Mouse (Mus musculus): ENCODE measurements at regions not wholly inside any gene's neighbourhood (a gene's known extent, or its start where the extent isn't known, plus 50 kb on each side); places are given as distances from the start of the nearest gene placed in this dataset.

DNA sequence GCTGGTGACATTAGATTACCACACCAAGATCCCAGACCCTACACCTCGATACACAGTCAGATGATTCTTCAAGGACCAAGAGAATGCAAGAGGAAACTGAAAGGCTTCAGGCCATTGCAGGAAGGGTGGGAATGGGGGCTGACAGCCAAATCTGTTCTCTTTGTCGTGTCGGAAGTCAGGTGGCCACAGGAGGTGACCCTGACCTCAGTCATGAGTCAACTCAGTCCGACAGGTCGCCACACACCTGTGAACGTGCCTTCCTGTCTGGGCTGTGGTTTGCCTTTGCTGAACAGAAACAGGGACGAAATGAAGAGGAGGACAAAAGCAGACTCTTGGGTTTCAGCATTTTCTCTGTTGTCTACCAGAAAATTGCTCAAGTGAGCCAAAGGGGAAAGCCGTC lies 318.3 kb upstream of the Gm26657 start:
- DNase-seq = no peak

DNA sequence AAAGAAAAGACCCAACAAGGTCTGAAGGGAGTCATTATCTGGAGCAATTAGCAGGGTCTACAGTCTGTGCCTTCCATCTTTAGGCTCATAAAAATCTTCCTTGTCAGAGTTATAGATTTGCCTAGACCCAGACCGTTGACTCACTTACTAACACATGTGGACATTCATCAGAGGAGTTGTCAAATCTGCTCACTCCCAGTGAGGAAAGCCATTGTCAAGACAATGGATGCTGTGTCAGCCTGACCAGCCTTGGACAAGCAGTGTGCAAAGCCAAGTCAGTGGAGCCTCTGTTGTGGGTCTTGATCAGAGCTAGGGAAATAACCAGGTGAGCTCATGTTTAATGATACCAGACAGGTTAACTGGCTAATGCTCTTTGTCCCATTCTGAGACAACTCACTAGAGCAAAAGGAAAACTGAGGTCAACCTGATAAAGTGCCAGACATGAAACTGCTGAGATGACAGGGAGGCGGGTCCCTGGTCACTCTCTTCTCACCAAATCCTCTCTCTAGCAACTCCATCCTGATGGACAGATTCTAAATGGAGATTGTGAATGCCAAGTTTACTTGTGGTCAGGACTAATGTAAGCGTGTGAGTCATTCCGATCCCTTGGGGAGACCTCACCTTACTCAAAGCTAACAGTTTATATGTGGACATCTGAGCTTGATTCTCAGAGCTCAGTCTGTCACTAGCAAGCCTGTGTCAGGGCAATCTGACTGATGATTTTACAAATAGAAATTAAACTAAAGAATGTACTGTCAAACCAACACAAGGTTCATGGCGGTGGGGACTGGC lies 320.6 kb upstream of the Gm26657 start:
- DNase-seq = no peak

DNA sequence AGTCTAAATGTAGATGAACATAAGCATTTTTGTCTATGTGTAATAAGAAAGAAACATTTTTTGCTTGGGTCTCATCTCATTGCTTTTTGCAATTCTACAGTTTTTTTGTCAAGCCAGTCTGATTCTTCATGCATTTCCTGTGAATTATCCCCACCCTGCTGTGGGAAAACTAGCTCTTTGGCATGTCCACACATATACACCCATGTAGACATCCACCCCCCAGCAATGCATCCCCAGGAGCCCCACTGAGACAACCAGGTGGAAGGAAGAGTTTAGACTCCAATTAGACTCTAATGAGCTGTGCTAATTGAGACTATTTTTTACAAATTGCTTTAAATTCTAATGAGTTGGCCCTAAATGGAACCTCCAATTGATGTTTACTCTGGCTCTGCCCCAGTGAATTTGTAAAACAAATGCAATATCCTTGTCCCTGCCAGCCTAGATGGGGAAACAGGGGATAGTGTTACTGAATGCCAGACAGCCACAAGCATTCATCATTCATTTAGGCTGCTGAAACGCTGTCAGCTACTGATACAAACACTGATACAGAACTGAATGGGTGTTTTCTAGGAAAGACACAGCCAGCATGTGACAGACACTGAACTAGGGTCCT lies 328.7 kb upstream of the Gm26657 start:
- DNase-seq = no peak

DNA sequence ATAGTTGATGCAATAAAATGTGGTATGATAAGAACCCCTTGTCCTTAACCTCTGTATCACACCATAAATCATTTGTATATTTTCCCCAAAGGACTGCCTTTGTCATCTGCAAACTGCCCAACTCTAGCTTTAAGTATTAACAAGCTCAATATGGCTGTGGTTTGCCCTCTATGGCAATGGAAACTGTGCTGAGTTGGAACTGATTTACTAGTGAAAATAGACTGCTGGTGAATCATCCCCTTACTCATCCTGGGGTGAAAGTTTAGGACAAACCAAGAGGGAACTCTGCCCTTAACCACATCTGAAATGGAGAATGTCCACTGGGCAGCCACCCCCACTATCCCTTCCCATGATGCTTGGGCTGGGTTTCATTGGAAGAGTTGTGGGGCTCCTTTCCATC lies 346.1 kb upstream of the Gm26657 start:
- no peak for DNase-seq

DNA sequence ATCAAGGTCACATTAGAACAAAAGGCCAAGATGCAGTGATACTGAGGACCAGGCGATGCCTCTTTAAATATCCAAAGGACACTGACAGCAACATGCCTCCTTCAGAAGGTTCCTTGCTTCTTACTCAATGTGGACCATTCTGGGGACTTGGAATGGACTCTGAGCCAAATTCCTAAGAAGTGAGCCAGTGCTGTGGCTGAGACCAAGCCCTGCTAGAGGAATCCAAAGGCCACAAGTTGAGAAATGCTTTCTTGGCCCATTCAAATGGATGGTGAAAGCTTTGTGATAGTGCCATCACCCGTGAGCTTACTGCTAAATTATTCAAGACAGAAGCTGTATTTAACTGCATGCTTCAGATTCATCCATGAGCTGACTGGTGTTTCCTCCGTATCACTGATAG lies 352.8 kb upstream of the Gm26657 start:
- no peak for DNase-seq

DNA sequence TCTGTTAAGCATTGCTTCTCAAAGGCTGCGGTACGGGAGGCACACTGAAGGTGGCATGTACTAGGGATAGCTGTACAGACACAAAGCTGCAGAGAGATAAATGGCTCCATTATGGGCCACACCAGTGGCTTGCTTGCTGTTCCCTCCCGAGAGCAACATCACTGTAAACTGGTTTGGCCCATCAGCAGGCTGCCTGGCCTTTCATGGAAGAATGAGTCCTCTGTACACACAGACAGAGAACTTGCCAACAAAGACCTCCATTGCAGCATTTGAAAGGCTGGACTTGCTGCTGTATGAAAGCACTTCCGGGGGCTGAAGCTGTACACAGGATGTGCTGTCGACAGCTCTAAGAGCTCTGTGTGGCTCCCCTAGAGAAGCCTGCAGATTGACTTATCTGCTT lies 364.1 kb upstream of the Gm26657 start:
- no peak for DNase-seq

DNA sequence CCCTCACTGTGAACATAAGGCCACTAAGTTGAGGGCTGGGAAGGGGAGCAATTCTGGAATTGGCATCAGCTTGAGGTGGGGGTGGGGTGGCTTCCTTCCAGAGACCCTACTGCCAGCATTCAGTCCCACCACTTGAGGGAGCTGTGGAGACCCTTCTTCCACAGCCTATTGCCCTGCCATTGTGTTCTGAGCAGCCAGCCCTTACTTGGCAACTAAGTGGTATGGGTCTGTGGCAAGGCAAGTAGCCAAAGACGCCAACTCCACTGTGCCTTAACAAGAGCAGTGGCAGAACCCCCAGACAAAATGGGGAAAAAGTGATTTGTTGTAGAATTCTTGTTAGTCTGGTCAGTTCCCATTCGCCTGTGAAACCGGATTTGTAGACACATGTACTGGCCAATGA lies 365.4 kb upstream of the Gm26657 start:
- DNase-seq = no peak

DNA sequence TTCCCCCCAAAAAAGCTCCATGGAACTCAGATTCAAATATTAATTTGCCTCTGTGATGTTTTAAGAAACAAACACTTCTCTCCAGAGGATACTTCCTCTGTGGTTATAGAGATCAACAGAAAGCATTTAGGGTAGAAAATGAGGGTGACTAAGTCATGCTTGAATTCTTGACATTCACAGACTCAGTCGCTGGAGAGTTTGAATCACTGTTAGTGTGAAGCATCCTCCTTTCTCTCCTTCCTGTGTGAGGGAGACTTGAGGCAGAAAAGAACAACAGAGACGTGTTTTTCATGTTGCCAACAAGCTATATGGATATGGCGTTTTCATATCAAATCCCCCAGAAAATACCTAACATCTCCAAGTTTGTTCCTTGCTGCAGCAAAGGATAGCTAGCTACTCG lies 366.1 kb upstream of the Gm26657 start:
- no peak for DNase-seq

DNA sequence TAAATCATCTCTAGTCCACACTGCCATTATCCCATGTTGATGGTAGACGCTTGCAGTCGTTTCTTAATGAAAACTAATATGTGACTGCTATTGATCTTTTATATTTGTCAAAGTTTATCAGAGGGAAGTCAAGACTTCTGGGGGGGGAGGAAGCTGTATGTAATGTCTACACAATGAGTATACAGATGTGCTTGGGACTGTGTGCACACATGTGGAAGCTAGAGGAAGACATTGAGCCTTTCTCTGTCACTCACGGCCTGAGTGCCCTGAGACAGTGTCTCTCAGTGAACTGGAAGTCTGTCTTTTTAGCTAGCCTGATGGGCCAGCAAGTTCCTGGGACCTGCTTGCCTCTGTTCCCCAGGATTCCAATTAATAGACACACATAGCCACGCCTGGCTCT lies 366.7 kb upstream of the Gm26657 start:
- DNase-seq = no peak

DNA sequence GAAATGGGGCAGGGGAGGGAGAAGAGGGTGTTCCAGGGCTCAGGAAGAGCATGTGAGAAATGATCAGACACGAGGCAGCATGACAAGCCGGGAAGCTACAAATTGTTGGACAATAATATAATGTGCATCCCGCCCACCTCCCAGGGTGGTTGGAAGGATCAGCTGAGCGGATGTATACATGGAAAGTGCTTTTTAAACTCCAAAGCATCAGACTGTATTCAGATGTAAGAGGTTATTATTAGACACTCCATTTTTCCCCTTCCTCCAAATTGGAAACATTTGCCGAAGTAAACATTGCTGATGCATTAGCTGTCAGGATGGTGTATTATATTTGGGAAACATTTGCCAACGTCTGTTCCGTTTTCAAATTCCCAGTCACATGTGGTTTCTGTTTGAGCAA lies 367.2 kb upstream of the Gm26657 start:
- DNase-seq = no peak

DNA sequence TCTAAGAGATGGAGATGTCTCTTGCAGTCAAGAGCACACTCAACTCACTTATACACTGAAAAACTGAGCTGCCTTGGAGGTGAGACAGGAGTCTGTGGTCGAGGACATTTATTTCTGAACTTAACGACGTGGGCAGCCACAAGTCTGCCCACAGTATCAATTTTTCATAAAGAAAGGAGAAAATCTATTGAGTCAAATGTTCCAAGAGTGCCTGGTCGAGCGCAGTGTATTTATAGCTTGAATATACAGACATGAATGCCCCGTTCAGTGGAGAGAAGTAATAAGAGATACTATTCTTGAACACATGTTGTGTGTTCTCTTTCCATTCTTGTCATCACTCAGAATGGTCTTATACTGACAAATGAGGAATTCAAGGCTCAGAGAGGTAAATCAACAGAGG lies 375.3 kb upstream of the Gm26657 start:
- no peak for DNase-seq

DNA sequence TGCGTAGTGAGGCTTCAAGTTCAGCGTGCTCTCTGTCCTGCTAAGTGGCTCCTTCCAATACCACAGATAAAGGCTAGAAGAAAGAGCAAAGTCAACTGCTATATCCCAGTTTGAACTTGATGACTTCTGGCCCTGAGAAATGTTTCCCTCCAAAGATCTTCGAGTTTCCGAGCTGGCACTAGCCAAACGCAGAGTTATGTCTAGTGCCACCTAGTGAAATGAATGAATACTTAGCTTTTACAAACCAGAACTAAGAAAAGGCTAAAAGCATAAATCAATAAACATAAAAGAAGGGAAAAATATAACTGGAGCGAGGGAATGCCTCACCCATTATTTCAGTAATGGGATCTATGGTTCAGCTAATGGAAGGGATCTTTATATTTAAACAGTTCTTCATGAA lies 377.7 kb upstream of the Gm26657 start:
- DNase-seq = peak; percentile 13

DNA sequence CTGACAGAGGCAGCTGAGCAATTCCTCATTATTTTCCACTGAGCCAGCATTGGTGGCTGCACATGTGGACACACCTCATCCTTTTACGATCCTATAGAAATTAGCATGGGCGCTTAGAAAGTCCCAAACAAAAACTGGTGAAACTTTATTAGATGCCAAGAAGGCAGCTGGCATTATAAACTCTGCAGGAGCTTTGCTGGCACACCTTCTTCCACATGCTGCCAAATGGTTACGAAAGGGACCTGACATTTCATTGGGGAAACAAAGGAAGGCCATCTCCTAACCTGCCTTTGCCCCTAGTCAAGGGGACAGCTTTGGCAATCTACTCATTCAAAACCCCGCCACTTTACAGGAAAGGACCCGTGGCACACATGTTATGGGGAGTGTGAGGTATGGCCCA lies 390.7 kb upstream of the Gm26657 start:
- no peak for DNase-seq

DNA sequence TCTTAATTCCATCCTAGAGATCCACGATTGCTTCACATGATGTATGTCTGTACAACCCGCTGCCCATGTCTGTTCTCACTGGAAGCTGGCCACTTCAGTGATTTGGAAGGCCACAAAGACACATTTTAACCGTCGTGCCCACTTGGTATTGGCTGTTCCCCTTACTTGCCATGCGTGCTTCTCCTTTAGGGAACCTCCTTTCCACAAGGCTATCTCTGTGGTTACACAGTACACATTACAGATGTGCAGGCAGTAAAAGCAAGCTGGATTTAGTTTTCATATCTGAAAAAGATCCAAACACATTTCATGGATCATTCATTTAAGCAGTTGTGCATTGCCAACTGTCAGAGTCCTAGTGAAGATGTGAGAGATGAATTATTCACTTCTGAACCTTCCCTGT lies 414.7 kb upstream of the Gm26657 start:
- DNase-seq = no peak

DNA sequence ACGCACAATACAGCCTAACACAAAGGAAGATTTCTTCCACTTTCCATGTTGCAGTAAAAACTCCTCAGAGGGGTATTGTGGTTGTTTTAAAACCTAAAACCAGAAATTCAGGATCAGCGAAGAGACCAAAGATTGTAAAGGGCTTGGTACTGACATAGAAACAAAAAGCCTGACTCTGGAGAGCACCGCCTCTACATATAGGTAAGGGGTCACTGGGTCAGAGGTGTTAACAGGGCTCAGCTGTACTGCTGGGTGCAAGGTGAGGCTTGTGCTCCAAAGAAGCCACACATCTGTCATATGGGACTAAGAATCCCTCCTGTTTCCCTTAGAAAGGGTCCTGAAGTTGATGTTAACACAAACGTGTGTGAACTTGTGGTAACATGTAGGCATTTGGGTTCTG lies 420.7 kb upstream of the Gm26657 start:
- no peak for DNase-seq

DNA sequence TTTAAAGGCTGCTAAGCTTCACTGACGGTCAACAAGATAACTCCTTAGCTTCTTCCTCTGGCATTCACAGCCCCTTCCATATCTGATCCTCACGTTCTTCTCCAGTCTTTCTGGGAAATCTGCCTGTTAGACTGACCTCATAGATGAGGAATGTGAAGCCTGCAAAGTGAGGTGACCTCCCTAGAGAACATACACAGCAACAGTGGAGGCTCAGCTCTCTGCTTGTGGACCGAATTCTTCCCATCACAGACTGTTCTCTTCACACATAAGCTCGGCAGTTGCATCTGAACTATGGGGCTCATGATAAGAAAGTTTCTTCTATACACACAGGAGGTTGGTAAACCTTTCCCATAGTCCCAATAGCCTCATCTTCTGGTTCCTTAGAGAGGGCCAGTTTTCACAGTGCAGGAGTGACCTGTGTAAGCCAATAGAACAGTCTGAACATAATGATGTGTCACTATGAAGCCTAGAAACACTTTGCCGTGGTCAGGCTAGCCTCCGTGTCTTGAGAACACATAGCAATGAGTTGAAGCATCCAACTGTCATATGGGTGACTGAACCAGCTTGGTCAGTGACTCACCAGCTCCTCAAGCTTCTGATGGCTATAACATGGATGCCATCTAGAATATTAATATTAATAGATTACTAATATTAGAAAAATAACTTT lies 434.1 kb upstream of the Gm26657 start:
- peak; percentile 7 for DNase-seq

DNA sequence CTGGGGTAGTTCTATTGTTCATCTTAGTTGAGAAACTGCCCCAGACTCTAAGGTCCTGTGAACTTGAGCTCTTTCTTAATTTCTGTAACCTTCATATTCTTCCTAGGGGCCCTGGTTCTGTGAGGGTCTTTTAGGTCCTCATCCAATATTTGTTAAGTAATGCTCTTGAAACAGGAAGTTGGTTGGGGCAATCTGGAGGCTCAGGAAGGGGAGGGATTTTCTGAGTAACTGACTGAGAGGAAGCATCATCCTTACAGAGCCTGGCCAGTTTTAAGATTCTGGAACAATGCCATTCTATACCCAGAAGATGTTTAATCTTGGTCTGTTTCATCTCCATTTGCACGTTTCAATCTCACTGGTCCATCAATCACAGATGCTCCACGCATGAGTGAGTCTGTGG lies 435.6 kb upstream of the Gm26657 start:
- no peak for DNase-seq

DNA sequence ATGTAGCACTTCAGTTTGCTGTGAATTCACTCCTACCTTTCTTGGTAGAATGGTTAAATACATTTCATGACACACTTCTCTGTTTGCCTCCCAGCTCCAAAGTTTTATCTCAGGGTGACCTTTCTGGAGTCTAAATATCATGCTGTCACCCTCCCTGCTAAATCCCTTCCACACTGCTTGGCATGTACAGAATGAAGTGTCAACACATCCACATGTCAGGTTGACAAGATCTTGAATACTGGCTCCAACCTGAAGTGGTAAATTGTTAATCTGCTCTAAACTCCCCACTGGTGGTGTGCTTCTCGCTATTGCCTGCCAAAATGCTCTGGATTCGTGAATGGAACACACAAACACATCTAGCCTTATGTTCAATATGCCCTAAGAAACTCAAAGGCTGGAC lies 451.9 kb upstream of the Gm26657 start:
- DNase-seq = no peak

DNA sequence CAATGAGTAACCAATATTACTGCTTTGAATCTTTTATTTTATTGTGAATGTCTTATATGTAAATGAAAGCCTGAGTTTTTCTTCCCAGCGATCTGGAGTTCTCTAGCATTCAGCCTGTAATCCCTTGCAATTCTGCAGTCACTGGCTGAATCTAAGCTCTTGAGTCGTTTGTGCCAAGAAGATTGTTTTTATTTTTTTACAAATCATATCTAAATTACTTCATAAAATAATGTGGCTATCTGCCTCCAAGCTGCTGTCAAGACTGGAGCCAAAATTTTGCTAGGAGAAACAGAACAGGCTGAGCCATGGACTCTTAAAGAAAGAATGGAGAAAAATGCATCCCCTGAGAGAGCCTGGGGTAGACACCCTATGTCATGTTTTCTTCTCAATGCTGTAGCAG lies 455.4 kb upstream of the Gm26657 start:
- DNase-seq = no peak

DNA sequence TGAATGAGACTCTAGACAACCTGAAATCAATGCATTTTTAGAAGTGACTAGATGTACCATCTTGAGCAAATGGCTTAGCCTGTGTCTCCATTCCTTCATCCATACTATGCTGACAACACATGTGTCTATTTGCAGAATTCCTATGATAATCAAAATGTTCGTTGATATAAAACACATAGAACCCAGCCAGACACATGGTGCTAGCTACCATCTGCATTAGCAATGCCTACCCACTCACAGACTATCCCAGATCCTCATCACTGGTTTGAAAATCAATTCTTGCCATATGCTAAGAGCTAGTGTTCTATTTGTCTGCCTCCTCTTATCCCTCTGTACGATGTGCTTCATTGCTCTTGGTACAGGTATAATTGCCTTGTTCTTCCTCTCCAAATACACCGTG lies 464.0 kb upstream of the Gm26657 start:
- DNase-seq = no peak

DNA sequence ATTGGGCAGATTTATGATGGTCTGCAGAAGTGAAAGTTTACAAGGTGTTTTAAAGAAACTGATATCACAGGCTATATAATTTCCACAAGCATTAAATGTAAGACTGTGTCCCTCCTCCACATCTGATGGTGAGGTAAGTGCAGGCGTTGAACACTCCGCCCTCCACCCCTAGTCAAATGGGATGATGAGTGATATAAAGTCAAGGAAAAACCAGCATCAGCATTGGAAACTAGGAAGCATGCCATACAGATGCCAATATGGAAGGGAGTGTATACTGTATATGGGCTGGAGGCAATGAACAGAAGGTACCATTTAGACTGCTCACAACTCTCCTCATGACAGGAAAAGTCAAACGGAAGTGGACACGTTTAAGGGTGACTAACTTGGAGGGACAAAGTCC lies 468.5 kb upstream of the Gm26657 start:
- no peak for DNase-seq

DNA sequence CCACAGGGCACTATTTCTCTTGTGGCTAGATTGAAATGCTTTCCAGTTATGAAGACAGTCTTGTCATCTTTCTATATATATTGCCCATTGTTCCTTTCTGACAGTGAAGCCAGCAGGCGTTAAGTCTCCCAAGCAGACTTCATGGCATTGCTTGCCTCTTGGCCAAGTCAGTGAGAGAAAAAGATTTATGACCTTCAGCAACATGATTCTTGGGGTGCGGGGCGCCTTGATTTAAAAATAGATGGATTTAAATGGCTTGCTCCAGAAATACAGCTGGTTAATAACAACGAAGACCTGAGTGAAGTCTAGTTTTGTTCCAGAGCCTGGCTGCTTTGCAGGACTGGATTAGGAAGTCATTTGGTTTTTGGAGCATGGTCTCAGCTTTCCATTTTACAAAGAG lies 475.2 kb upstream of the Gm26657 start:
- DNase-seq = no peak

DNA sequence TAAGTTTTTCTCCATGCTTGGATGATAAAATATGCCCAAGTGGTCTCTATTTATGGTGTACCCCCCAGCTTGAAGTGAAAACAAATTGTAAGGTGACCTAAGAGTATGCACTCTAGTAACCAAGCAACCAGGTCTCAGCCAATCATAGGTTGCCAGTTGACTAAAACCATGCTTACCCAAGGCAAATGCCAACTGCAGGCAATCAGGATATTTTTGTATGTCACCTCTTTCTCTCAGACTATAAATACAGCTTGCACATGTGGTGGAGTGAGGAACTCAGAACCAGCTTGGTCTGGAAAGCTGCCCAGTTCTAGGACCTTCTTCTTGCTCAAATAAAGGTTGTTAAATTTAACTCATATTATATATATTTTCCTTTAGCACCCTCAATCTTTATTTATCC lies 476.0 kb upstream of the Gm26657 start:
- DNase-seq = no peak

DNA sequence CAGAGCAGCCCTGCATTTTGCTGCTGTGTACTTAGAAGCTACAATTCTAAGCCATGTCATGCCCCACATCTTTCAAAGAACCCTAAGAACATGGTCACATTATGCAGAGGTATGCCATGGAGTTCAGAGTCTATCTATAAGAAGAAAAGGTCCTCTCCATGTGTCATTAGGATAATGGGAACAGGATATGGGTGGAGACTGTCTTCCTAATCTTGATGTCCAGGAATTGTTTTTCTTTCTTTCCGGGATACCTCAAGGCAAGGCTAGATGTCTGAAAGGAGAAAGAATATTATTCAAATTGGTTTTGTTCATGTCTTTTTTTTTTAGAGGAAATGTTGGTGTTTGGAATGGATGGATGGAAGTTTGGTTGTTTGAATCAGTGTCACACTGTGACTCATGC lies 477.3 kb upstream of the Gm26657 start:
- no peak for DNase-seq

DNA sequence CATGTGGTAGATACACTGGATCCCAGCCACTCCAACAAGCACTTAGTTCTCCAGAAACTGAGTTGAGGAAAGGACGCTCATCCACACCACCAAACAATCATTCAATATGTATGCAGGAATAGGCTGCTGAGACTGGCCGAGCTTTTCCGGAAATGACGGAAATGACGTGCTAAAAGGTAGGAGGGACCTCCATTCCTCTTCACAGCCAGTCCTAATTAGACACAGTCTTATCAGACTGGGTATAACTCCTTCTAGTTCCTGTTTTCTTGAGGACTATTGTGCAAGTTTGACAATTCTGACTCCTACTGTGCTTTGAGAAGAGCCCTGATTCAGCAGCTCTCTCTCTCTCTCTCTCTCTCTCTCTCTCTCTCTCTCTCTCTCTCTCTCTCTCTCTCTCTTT lies 477.9 kb upstream of the Gm26657 start:
- DNase-seq = no peak
